Mouse (Mus musculus) forelimb bud, embryonic 11.5 days (tissue): ENCODE data around the gene BB287469.
"Not testable (repeated sequence)": the region's sequence is repeated elsewhere in the genome, so short reads cannot be mapped to it uniquely, and the experiment has no call there.

Experiments used
- DNase-seq: peaks from one replicate; pipeline ENCODE4 v3.0.0-alpha.2; 2012; ENCODE audit warnings: low read depth, low spot score

The BB287469 gene

GRCm38 (mm10) chr12:87816277-87816676, at the start of gene BB287469:
TSS of gene BB287469 (plus strand) at chr12:87816577.
- not testable (repeated sequence) for DNase-seq

GRCm38 (mm10) chr12:87775655-87776054, 40.7 kb upstream of the BB287469 start, which contains the start of gene Gm21319:
TSS of gene Gm21319 (minus strand) at chr12:87775755.
- not testable (repeated sequence) for DNase-seq

- not testable (repeated sequence) for DNase-seq
Observed at GRCm38 (mm10) chr12:87795212-87795611, 21.2 kb upstream of the BB287469 start, which contains the start of gene Gm21936. TSS of gene Gm21936 (plus strand) at chr12:87795512.

- DNase-seq = not testable (repeated sequence)
Observed at GRCm38 (mm10) chr12:87797971-87798370, 18.4 kb upstream of the BB287469 start.

GRCm38 (mm10) chr12:87842239-87842638, 25.9 kb downstream of the BB287469 start, which contains the start of gene Gm2001:
TSS of gene Gm2001 (minus strand) at chr12:87842339.
- DNase-seq = not testable (repeated sequence)

GRCm38 (mm10) chr12:87850657-87851056, 34.3 kb downstream of the BB287469 start:
- not testable (repeated sequence) for DNase-seq

- DNase-seq = not testable (repeated sequence)
Observed at GRCm38 (mm10) chr12:87856067-87856466, 39.7 kb downstream of the BB287469 start.

- DNase-seq = not testable (repeated sequence)
Observed at GRCm38 (mm10) chr12:87861740-87862692, 45.6 kb downstream of the BB287469 start.

GRCm38 (mm10) chr12:87863638-87864037, 47.3 kb downstream of the BB287469 start:
- not testable (repeated sequence) for DNase-seq

GRCm38 (mm10) chr12:87864048-87864447, 47.7 kb downstream of the BB287469 start:
- DNase-seq = not testable (repeated sequence)
